Comparison of ENCODE assay signal across 1 mouse cellular context in the genomic region with DNA sequence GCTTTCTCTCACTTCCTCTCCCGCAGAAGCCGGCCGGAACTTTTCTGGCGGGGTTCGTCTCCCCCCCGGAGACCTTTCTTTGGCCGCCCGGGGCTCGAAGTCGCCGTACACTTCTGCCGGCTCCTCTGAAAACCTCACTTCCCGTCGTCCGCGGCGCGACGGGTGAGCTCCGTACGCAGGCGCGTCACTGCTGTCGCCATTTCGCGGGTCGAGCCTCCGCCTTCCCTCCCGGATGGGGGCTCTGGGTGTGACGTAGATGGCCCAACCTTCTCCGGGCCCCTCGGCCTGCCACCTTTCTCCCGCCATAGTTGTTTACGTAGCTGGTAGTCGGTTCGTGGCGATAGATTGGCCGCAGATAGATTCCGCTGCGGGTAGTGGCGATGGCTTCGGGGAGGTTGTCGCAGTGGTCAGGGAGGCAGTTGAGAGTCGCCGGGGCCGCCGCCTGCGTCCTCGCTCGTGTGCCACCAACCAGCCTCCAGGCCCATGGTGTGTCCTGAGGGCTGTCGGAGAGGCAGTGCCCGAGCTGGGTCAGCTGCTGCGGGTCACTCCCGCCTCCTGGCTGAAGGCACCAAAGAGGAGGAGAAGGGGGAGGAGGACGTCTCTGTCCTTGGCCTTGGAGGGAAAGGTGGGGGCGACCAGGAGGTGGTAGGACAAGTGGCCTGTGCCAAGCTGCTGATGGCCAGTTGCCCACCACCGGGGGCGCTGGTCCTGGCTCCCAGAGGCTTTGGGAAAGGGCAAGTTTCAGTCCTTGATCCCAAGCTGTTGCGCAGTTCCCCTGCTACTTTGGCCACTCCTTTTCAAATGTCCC.
TF ChIP-seq lines count a peak whose summit lies in the region.

A gene (minus strand): TSS at position 551 of the 808 bp plus-strand sequence.

TF ChIP-seq in CH12.LX, 34 proteins besides CTCF, POLR2A, EP300 and RAD21 (continued from another document):
- TF ChIP-seq MYC (IDR thresholded peaks at IDR 0.05; ENCODE audit: low read depth, low read length) (peak; percentile 69), ZMIZ1 (IDR thresholded peaks at IDR 0.05; ENCODE audit: low read depth, low read length) (peak; percentile 13; the same call in 1 of the 2 replicates), IRF4 (IDR thresholded peaks at IDR 0.05; ENCODE audit: low read depth, low read length) (peak; percentile 89), MAFK (IDR thresholded peaks at IDR 0.05; ENCODE audit: insufficient replicate concordance, low read length) (no peak), ZKSCAN1 (IDR thresholded peaks at IDR 0.05; ENCODE audit: borderline replicate concordance, low read depth, low read length) (no peak), POLR2AphosphoS2 (IDR thresholded peaks at IDR 0.05; ENCODE audit: low read depth, low read length) (0 out of 2 replicates have a peak, but pooled peaks have one; percentile 34), NRF1 (IDR thresholded peaks at IDR 0.05; ENCODE audit: low read depth, low read length) (peak; percentile 94), JUN (IDR thresholded peaks at IDR 0.05; ENCODE audit: insufficient read depth, low read depth, low read length) (no peak), HCFC1 (IDR thresholded peaks at IDR 0.05; ENCODE audit: low read depth, low read length) (peak; percentile 89), ELF1 (IDR thresholded peaks at IDR 0.05; ENCODE audit: low read depth, low read length) (peak; percentile 86), JUND (conservative IDR thresholded peaks at IDR 0.05; ENCODE audit: low read depth, low read length) (no peak), CHD1 (IDR thresholded peaks at IDR 0.05; ENCODE audit: low read depth, low read length) (no peak), BHLHE40 (IDR thresholded peaks at IDR 0.05; ENCODE audit: low read depth, low read length) (peak; percentile 30), GABPA (IDR thresholded peaks at IDR 0.05; ENCODE audit: insufficient replicate concordance, low read depth, low read length) (peak; percentile 58; the same call in 1 of the 2 replicates), USF1 (IDR thresholded peaks at IDR 0.05; ENCODE audit: low read depth, low read length) (no peak), MAZ (IDR thresholded peaks at IDR 0.05; ENCODE audit: low read depth, low read length) (peak; percentile 86; the same call in 1 of the 2 replicates), UBTF (IDR thresholded peaks at IDR 0.05; ENCODE audit: low read depth, low read length) (no peak; the same call in 1 of the 2 replicates), NELFE (IDR thresholded peaks at IDR 0.05; ENCODE audit: low read depth, low read length) (peak; percentile 52), ZNF384 (IDR thresholded peaks at IDR 0.05; ENCODE audit: low read depth, low read length) (peak; percentile 66), MAX (IDR thresholded peaks at IDR 0.05; ENCODE audit: low read length) (no peak; the same call in 1 of the 2 replicates), MEF2A (IDR thresholded peaks at IDR 0.05; ENCODE audit: borderline replicate concordance, low read depth, low read length) (peak; percentile 66), USF2 (conservative IDR thresholded peaks at IDR 0.05; ENCODE audit: low read depth, low read length) (no peak), SIN3A (IDR thresholded peaks at IDR 0.05; ENCODE audit: low read length) (peak; percentile 83), TCF12 (IDR thresholded peaks at IDR 0.05; ENCODE audit: low read depth, low read length) (peak; percentile 78), E2F4 (IDR thresholded peaks at IDR 0.05; ENCODE audit: insufficient replicate concordance, low read depth, low read length) (no peak), PAX5 (IDR thresholded peaks at IDR 0.05; ENCODE audit: low read length) (no peak), ZC3H11A (IDR thresholded peaks at IDR 0.05; ENCODE audit: low read depth, low read length) (no peak), ETS1 (conservative IDR thresholded peaks at IDR 0.05; ENCODE audit: low read depth, low read length) (peak; percentile 50), CHD2 (IDR thresholded peaks at IDR 0.05; ENCODE audit: low read length) (no peak; the same call in 1 of the 2 replicates), MXI1 (IDR thresholded peaks at IDR 0.05; ENCODE audit: low read depth, low read length) (peak; percentile 77), KAT2A (IDR thresholded peaks at IDR 0.05; ENCODE audit: insufficient replicate concordance, low read length) (peak; percentile 89; the same call in 1 of the 2 replicates), RCOR1 (conservative IDR thresholded peaks at IDR 0.05; ENCODE audit: low read depth, low read length) (peak; percentile 63; the same call in 1 of the 2 replicates), TBP (conservative IDR thresholded peaks at IDR 0.05; ENCODE audit: low read depth, low read length) (peak; percentile 42; the same call in 1 of the 2 replicates)
